Mouse (Mus musculus) limb, embryonic 12.5 days (tissue): Measurements from ENCODE around the gene Fam166b. TPM values are rescaled to one million over a fixed set of nuclear protein-coding genes. Genes with fewer than 3 reads are reported as not detected.

Experiments
- ATAC-seq: fragments of 200-750 bp; cut with Nextera tagmentation; 2 replicates; pipeline ENCODE4 v1.8.0; 2017; ENCODE audit warnings: low read depth, moderate TSS enrichment; ENCODE audit not compliant: insufficient number of reproducible peaks, insufficient read depth, low FRiP score, low TSS enrichment
- H3K27ac ChIP-seq: fragments of 300-500 bp; sonication (generic); 2 replicates; pipeline ENCODE4 v1.5.1; 2016; ENCODE audit warnings: mild to moderate bottlenecking, moderate library complexity
- H3K27me3 ChIP-seq: fragments of 300-500 bp; sonication (generic); 2 replicates; pipeline ENCODE4 v1.6.1; 2016; ENCODE audit warnings: mild to moderate bottlenecking, moderate library complexity
- H3K36me3 ChIP-seq: fragments of 300-500 bp; sonication (generic); 2 replicates; pipeline ENCODE4 v1.6.1; 2016; ENCODE audit warnings: mild to moderate bottlenecking, moderate library complexity
- H3K4me1 ChIP-seq: fragments of 300-500 bp; sonication (generic); replicated peaks from 2 replicates; pipeline ENCODE4 v1.6.1; 2016
- H3K4me2 ChIP-seq: fragments of 300-500 bp; sonication (generic); 2 replicates; pipeline ENCODE4 v1.6.1; 2016; ENCODE audit warnings: mild to moderate bottlenecking, moderate library complexity
- H3K4me3 ChIP-seq: fragments of 300-500 bp; sonication (generic); replicated peaks from 2 replicates; pipeline ENCODE4 v1.5.1; 2016; ENCODE audit warnings: mild to moderate bottlenecking
- H3K9ac ChIP-seq: fragments of 300-500 bp; sonication (generic); replicated peaks from 2 replicates; pipeline ENCODE4 v1.6.1; 2016; ENCODE audit warnings: mild to moderate bottlenecking, moderate library complexity
- H3K9me3 ChIP-seq: fragments of 300-500 bp; sonication (generic); 2 replicates; pipeline ENCODE4 v1.6.1; 2016; ENCODE audit warnings: mild to moderate bottlenecking, moderate library complexity
- WGBS: fragments of 180-500 bp; shearing (Covaris S2); methylation state at CpG from one replicate; pipeline ENCODE4 v1.1.7; 2016; 5-methylcytosine and 5-hydroxymethylcytosine counted together
- polyA plus RNA-seq: library from polyadenylated mRNA; unstranded; fragments of >200 nt; fragmentation: Nextera tagmentation; extraction: Ambion mirVana; gene quantifications from 2 replicates; pipeline ENCODE4 v1.2.1, GENCODE M21; 2016

Fam166b gene
- polyA plus RNA-seq, 1 experiment from 2014 or later: not detected

DNA sequence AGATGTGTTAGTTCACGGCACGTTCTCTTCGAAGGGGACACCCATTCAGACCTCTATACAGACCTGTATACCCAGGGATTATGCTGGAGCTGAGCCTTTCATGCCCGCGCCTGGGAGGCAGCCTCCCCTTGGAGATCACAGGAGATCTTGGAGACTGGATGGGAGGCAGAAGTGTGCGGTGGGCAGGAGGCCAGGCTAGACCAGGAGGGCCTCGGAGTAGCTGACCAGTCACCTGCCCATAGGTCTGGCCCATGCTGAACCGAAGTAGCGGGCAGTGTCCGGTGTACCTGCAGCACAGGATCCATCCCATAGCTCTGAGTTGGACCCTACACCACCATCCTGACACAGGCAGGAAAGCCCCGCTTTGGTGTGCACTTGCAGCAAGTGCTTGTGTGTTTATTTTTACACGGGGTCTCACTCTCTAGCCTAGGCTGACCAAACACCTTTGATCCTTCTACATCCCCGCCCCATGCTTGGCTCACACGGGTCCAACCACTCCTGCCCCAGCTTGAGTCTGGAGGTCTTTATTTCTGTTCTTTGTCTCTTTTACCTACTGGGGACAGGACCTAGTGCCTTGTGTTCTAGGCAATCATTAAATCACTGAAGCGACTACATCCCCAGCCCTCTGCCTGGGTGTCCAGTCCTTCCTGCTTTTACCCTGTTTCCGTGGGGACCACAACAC is 613 bp downstream of the Fam166b start:
- 27% methylated on average over 16 of the region's 16 CpGs for WGBS
- H3K4me1 ChIP-seq: peaks cover 40% of the 10 kb centered on the region
- H3K9ac ChIP-seq: no peak overlapping the region
- H3K4me3 ChIP-seq: no peak overlapping the region
- no peaks in the 10 kb centered on the region for H3K9me3 ChIP-seq
- peaks cover 75% of the 10 kb centered on the region for H3K27me3 ChIP-seq
- no peak overlapping the region for H3K27ac ChIP-seq
- peaks cover 32% of the 10 kb centered on the region for H3K36me3 ChIP-seq
- 0 out of 2 replicates have a peak overlapping the region, but pooled peaks have one; percentile 30 for H3K4me2 ChIP-seq
- ATAC-seq: no peak

DNA sequence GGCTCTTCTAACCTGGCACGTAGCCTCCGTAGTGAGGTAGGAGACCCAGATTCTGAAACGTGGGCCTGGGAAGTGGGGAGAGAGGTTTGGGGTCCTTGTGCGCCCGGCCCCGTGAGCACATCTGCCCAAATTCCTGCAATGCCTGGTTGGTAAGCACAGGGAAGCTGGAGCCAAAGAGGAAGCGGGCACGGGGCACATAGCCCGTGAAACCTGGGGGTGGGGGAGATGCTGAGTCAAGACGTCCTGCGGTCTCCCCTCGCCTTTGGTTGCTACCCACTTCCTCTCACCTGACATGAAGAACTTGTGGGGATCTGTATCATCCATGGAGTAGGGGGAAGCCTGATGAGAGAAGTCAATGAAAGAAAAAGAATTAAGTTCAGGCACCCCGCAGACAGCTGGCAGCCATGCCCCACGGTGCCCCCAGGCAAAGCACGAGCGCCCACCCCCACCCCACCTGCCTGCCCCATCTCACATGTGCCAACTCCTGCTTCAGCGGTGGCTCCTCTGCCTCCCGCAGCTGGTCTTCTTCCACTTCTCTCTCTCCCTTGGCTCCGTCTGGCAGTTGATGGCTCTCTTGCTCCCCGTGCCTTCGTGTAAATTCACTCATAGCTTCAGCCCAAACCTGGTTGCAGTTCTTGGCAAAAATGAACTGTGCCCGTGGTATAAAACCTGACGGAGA is 1.3 kb downstream of the Fam166b start:
- no peak for ATAC-seq
- no peaks in the 10 kb centered on the region for H3K9me3 ChIP-seq
- H3K4me3 ChIP-seq: peak overlapping the region; percentile 17; the same call in 1 of the 2 replicates
- H3K9ac ChIP-seq: peak overlapping the region; percentile 18; the same call in 1 of the 2 replicates
- H3K4me1 ChIP-seq: peaks cover 40% of the 10 kb centered on the region
- peak overlapping the region; percentile 33 for H3K4me2 ChIP-seq
- peaks cover 39% of the 10 kb centered on the region for H3K36me3 ChIP-seq
- peaks cover 78% of the 10 kb centered on the region for H3K27me3 ChIP-seq
- 18% methylated on average over 23 of the region's 23 CpGs for WGBS
- no peak overlapping the region for H3K27ac ChIP-seq

DNA sequence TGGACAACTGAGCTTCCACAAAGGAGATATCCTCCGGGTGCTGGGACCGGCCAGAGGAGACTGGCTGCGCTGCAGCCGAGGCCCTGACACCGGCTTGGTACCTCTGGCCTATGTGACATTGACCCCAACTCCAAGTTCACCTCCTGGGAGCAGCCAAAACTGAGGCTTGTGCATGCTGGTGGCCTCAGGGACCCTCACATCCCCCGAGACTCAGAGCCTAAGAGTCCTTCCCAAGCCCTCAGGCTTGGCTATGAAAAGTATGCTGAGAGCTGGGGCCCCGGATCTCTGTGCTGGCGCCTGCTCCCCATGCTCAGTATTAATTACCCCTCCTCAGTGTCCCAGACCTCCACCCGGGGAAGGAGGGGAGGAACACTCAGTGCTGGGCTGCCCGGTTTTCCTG is 2.4 kb downstream of the Fam166b start:
- peaks cover 40% of the 10 kb centered on the region for H3K4me1 ChIP-seq
- peaks cover 88% of the 10 kb centered on the region for H3K27me3 ChIP-seq
- no peaks in the 10 kb centered on the region for H3K9me3 ChIP-seq
- H3K36me3 ChIP-seq: peaks cover 51% of the 10 kb centered on the region
- H3K27ac ChIP-seq: no peak overlapping the region
- no peak for ATAC-seq
- H3K9ac ChIP-seq: no peak overlapping the region
- WGBS: 41% methylated on average over 10 of the region's 10 CpGs
- H3K4me2 ChIP-seq: no peak overlapping the region
- H3K4me3 ChIP-seq: no peak overlapping the region

DNA sequence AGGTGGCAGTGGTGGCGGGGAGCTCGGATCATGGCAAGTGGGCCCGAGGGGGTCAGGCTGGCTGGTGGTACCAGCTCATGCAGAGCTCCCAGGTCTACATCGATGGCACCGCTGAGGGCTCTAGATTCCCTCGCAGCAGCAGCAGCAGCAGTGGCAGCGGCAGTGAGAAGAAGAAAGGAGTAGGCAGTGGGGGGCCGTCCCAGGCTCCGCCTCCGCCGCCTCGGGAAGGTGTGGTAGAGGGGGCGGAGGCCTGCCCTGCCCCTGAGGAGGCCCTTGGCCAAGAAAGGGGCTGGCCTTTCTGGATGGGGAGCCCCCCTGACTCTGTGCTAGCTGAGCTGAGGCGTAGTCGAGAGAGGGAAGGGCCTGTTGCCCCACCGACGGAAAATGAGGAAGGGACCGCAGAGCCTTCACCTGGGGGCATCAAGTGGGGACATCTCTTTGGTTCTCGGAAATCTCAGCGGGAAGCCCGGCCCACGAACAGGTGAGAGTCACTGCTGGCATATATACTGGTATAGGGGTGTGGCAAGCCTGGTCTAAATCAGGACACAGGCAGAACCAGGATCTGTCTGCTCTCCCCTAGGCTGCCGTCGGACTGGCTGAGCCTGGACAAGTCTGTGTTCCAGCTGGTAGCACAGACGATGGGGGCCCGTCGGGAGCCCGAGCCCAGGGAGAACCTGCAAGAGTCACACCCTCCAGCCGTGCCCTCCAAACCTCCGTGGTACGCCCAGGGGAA is 3.1 kb downstream of the Fam166b start:
- H3K4me3 ChIP-seq: peak overlapping the region; percentile 21
- no peaks in the 10 kb centered on the region for H3K9me3 ChIP-seq
- peaks cover 91% of the 10 kb centered on the region for H3K27me3 ChIP-seq
- peaks cover 52% of the 10 kb centered on the region for H3K36me3 ChIP-seq
- no peak overlapping the region for H3K27ac ChIP-seq
- 17% methylated on average over 31 of the region's 31 CpGs for WGBS
- no peak; the same call in 1 of the 2 replicates for ATAC-seq
- peaks cover 40% of the 10 kb centered on the region for H3K4me1 ChIP-seq
- H3K9ac ChIP-seq: peak overlapping the region; percentile 32; the same call in 1 of the 2 replicates
- peak overlapping the region; percentile 44 for H3K4me2 ChIP-seq

DNA sequence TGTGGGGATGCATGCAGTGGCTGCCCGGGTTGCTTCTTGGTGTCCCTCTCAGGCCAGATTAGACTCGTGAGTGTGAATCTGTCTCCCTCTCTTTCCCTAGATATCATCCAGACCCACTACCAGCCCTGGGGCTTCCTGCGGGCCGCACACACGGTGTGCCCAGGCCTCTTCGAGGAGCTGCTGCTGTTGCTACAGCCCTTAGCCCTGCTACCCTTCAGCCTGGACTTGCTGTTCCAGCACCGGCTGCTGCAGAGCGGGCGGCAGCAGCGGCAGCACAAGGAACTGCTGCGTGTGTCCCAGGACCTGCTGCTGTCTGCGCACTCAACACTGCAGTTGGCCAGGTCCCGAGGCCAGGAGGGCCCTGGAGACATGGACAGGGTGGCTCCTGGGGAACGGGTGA is 3.7 kb downstream of the Fam166b start:
- peaks cover 52% of the 10 kb centered on the region for H3K36me3 ChIP-seq
- peak overlapping the region; percentile 44 for H3K4me2 ChIP-seq
- peak overlapping the region; percentile 32 for H3K9ac ChIP-seq
- no peak overlapping the region for H3K27ac ChIP-seq
- H3K27me3 ChIP-seq: peaks cover 84% of the 10 kb centered on the region
- 0 out of 2 replicates have a peak, but pooled peaks have one; percentile 29 for ATAC-seq
- H3K4me1 ChIP-seq: peaks cover 40% of the 10 kb centered on the region
- peak overlapping the region; percentile 21 for H3K4me3 ChIP-seq
- 16% methylated on average over 14 of the region's 14 CpGs for WGBS
- no peaks in the 10 kb centered on the region for H3K9me3 ChIP-seq

DNA sequence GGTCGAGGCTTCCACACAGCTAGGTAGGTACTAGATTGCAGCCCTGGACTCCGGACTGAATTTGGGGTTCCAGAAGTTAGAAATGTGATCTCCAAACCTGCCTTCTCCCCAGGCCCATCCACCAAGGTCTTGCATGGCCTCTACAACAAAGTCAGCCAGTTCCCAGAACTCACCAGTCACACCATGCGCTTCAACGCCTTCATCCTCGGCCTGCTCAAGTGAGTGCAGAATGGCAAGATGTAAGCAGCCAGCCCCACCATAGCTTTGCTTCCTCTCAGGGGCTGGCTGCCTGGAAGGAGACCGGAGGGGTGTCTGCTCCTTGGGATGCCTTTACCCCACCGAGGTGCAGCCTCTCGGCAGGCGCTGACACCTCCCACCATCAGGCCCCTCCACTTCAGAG is 4.9 kb downstream of the Fam166b start:
- Histone ChIP-seq H3K27ac (no peak overlapping the region), H3K9me3 (no peaks in the 10 kb centered on the region), H3K4me2 (no peak overlapping the region), H3K27me3 (peaks cover 75% of the 10 kb centered on the region), H3K4me1 (peaks cover 46% of the 10 kb centered on the region), H3K36me3 (peaks cover 52% of the 10 kb centered on the region), H3K4me3 (no peak overlapping the region), H3K9ac (no peak overlapping the region)
- 70% methylated on average over 9 of the region's 9 CpGs for WGBS
- no peak for ATAC-seq

DNA sequence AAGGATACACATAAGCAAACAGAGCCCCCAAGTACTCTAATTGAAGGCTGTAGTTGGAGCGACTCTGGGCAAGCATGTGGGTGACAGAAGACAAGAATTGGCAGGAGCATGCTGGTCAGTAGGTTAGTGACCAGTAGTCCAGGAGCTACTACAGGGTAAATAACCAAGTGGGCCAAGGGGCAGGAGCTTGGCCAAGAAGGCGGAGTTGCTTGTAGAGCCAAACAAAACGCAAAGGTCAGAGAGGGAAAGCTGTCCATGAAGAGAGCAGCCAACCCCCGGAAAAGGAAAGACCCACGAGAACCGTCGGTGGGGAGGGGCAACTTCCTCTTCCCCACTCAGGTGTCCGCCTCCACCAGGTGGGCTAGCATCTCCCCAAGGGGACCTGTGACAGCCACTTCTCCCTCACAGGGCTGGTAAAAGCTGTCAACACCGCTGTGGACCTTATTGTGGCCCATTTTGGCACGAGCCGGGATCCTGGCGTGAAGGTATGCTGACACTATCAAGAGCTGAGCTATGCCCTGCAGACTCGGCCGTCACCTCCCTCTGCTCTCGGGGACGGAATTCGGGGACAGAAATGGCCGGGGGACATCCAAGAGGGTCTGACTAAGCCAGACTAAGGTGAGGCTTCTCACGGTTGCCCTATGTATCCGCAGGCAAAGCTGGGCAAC is 5.5 kb downstream of the Fam166b start:
- H3K9ac ChIP-seq: no peak overlapping the region
- peaks cover 52% of the 10 kb centered on the region for H3K36me3 ChIP-seq
- no peaks in the 10 kb centered on the region for H3K9me3 ChIP-seq
- H3K4me2 ChIP-seq: no peak overlapping the region
- 89% methylated on average over 20 of the region's 20 CpGs for WGBS
- H3K27me3 ChIP-seq: peaks cover 68% of the 10 kb centered on the region
- H3K4me1 ChIP-seq: peaks cover 39% of the 10 kb centered on the region
- H3K27ac ChIP-seq: no peak overlapping the region
- ATAC-seq: no peak
- H3K4me3 ChIP-seq: no peak overlapping the region

DNA sequence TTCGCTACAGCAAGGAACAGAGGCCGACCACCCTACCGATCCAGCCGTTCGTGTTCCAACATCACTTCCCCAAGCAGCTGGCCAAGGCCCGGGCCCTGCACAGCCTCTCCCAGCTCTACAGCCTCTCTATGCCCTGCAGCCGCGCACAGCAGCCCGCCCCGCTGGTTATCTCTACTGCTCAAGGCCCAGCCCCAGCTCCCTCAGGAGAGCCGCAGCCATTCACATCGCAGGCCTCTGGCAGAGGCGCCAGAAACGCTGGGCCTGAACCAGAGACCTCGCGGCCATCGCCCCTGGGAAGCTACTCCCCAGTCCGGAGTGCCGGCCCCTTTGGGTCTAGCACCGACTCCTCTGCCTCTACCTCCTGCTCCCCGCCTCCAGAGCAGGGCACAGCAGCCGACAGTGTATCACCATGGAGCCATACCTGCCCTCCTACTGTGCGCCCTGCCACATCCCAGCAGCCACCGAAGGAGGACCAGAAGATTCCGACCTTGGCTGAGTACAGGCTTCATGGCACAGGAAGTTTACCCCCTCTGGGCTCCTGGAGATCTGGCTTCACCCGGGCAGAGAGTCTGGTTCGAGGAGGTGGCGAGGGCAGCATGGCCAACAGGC is 7.2 kb downstream of the Fam166b start:
- Histone ChIP-seq H3K9me3 (no peaks in the 10 kb centered on the region), H3K27ac (no peak overlapping the region), H3K9ac (no peak overlapping the region), H3K4me2 (no peak overlapping the region), H3K4me1 (peaks cover 25% of the 10 kb centered on the region), H3K27me3 (peaks cover 51% of the 10 kb centered on the region), H3K36me3 (peaks cover 66% of the 10 kb centered on the region), H3K4me3 (no peak overlapping the region)
- WGBS: 71% methylated on average over 28 of the region's 28 CpGs
- ATAC-seq: no peak

DNA sequence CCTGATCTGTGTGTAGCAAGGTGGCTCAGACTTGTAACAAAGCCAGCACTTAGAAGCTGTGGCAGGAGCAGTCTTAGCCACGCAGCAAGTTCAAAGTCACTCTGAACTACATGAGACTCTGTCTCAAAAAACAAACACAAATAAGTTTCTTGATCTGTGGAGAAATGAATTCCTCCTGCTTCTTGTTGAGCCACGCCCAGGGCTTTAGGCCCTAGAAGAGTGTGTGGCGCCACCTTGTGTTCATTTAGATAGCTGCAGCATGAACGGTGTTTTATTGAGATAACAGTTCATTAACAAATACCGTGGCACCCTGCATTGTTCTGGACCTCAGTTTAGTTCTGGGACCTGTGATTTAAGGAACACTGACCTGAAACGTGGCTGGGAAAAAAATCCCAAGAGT is 8.6 kb downstream of the Fam166b start:
- H3K4me2 ChIP-seq: no peak overlapping the region
- peaks cover 37% of the 10 kb centered on the region for H3K27me3 ChIP-seq
- no peak overlapping the region for H3K4me3 ChIP-seq
- no peak overlapping the region for H3K9ac ChIP-seq
- WGBS: 4% methylated on average over 6 of the region's 6 CpGs
- peaks cover 67% of the 10 kb centered on the region for H3K36me3 ChIP-seq
- no peaks in the 10 kb centered on the region for H3K9me3 ChIP-seq
- no peak for ATAC-seq
- no peak overlapping the region for H3K27ac ChIP-seq
- H3K4me1 ChIP-seq: peaks cover 10% of the 10 kb centered on the region

DNA sequence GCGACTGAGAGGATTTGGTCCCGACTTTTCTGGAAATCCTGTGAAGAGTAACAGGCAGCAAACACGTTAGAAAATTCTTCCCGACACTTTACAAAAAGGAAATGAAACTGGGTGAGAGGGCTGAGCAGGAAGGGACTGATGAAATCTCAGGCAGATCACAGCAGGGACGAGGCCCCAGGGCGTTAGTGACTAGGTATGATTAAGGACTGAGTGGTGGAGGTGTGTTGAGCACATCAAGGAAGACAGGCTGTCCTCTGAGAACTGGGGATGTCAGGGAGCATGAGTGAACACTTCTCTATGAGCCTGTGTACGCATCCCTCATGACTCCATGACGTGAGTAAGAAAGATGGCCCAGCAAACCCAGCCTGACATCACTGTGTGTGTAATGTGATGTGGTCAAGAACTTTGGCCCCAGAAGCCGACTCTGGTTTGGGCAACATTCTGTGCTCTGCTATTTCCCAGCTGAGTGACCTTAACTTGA is 9.1 kb downstream of the Fam166b start:
- Histone ChIP-seq H3K27me3 (peaks cover 32% of the 10 kb centered on the region), H3K4me3 (no peak overlapping the region), H3K4me2 (no peak overlapping the region), H3K27ac (no peak overlapping the region), H3K9me3 (no peaks in the 10 kb centered on the region), H3K9ac (no peak overlapping the region), H3K4me1 (peaks cover 6% of the 10 kb centered on the region; the same call in 1 of the 2 replicates), H3K36me3 (peaks cover 67% of the 10 kb centered on the region)
- no peak for ATAC-seq
- 69% methylated on average over 9 of the region's 9 CpGs for WGBS
